Mouse (Mus musculus) liver, embryonic 16.5 days (tissue): ENCODE data around the gene Fer. TPM values are rescaled to one million over a fixed set of nuclear protein-coding genes. Genes with fewer than 3 reads are reported as not detected.

Source experiments
- ATAC-seq: fragments of 200-750 bp; cut with Nextera tagmentation; 2 replicates; pipeline ENCODE4 v1.8.0; 2017; ENCODE audit warnings: low read depth, mild to moderate bottlenecking, moderate number of reproducible peaks, moderate library complexity
- H3K27ac ChIP-seq: fragments of 300-500 bp; sonication (generic); 2 replicates; pipeline ENCODE4 v1.5.1; 2014; ENCODE audit warnings: mild to moderate bottlenecking, low read length
- H3K27me3 ChIP-seq: fragments of 300-500 bp; sonication (generic); 2 replicates; pipeline ENCODE4 v1.6.1; 2014; ENCODE audit warnings: low read depth, low read length, mixed read lengths; ENCODE audit not compliant: control insufficient read depth, insufficient read depth
- H3K36me3 ChIP-seq: fragments of 300-500 bp; sonication (generic); 2 replicates; pipeline ENCODE4 v1.6.1; 2014; ENCODE audit warnings: mild to moderate bottlenecking; ENCODE audit not compliant: control insufficient read depth, insufficient read depth
- H3K4me1 ChIP-seq: fragments of 300-500 bp; sonication (generic); 2 replicates; pipeline ENCODE4 v1.6.1; 2014; ENCODE audit warnings: low read depth, low read length, mixed read lengths; ENCODE audit not compliant: control insufficient read depth
- H3K4me2 ChIP-seq: fragments of 300-500 bp; sonication (generic); 2 replicates; pipeline ENCODE4 v1.6.1; 2014; ENCODE audit warnings: low read depth, low read length, mixed read lengths
- H3K4me3 ChIP-seq: fragments of 300-500 bp; sonication (generic); 2 replicates; pipeline ENCODE4 v1.5.1; 2014; ENCODE audit warnings: low read depth, mild to moderate bottlenecking, low read length
- H3K9ac ChIP-seq: fragments of 300-500 bp; sonication (generic); 2 replicates; pipeline ENCODE4 v1.6.1; 2014; ENCODE audit warnings: low read depth, low read length
- H3K9me3 ChIP-seq: fragments of 300-500 bp; sonication (generic); replicated peaks from 2 replicates; pipeline ENCODE4 v1.6.1; 2016; ENCODE audit warnings: low read length; ENCODE audit not compliant: control insufficient read depth
- WGBS: fragments of 180-500 bp; shearing (Covaris S2); extraction: QIAGEN DNeasy Blood & Tissue Kit; methylation state at CpG from one replicate; pipeline ENCODE4 v1.1.7; 2014; ENCODE audit not compliant: insufficient replicate concordance; 5-methylcytosine and 5-hydroxymethylcytosine counted together
- polyA plus RNA-seq: library from polyadenylated mRNA; unstranded; fragments of >200 nt; fragmentation: Nextera tagmentation; extraction: Ambion mirVana; gene quantifications from 2 replicates; pipeline ENCODE4 v1.2.1, GENCODE M21; 2015

Fer gene
- polyA plus RNA-seq, 1 experiment from 2014 or later, result 7.6 TPM

- ATAC-seq, result no peak
- no peaks in the 10 kb centered on the region for H3K4me1 ChIP-seq
- H3K9me3 ChIP-seq, result no peaks in the 10 kb centered on the region
- no peak overlapping the region for H3K4me2 ChIP-seq
- H3K36me3 ChIP-seq, result no peaks in the 10 kb centered on the region
- H3K27ac ChIP-seq, result no peak overlapping the region
- H3K4me3 ChIP-seq, result no peak overlapping the region
- H3K27me3 ChIP-seq, result no peaks in the 10 kb centered on the region
- H3K9ac ChIP-seq, result no peak overlapping the region
- 46% methylated on average over 3 of the region's 3 CpGs for WGBS
Observed at GRCm38 (mm10) chr17:64181291-64181690, 318.4 kb downstream of the Fer start.

GRCm38 (mm10) chr17:64182599-64182998 is 319.7 kb downstream of the Fer start:
- Histone ChIP-seq H3K9me3 (no peaks in the 10 kb centered on the region), H3K36me3 (no peaks in the 10 kb centered on the region), H3K4me2 (no peak overlapping the region), H3K4me3 (no peak overlapping the region), H3K4me1 (no peaks in the 10 kb centered on the region), H3K27ac (no peak overlapping the region), H3K9ac (no peak overlapping the region), H3K27me3 (no peaks in the 10 kb centered on the region)
- WGBS, result 58% methylated on average over 3 of the region's 3 CpGs
- no peak for ATAC-seq

GRCm38 (mm10) chr17:64183196-64183595 is 320.3 kb downstream of the Fer start:
- Histone ChIP-seq H3K9me3 (no peaks in the 10 kb centered on the region), H3K9ac (no peak overlapping the region), H3K4me3 (no peak overlapping the region), H3K4me2 (no peak overlapping the region), H3K27ac (no peak overlapping the region), H3K27me3 (no peaks in the 10 kb centered on the region), H3K36me3 (no peaks in the 10 kb centered on the region), H3K4me1 (no peaks in the 10 kb centered on the region)
- WGBS, result 42% methylated on average over 5 of the region's 5 CpGs
- no peak for ATAC-seq

Other genes with a start within 250 kb of the Fer start
- 0.71 and 0.76 TPM in 2 replicates for gene A930002H24Rik, start 729 bp downstream of the Fer start, polyA plus RNA-seq